In genomic region chr7:127513781-127514180, GRCm38 (mm10) we compare ENCODE assay signal across 8 mouse cellular contexts. TPM values are rescaled to one million over a fixed set of nuclear protein-coding genes. Genes with fewer than 3 reads are reported as not detected.
A peak's percentile ranks its signal among the peaks of the same experiment; 100 is the strongest.
DNase-seq lines count a peak whose midpoint lies in the region; ATAC-seq and TF ChIP-seq lines count a peak whose summit lies in the region.

No protein-coding gene starts in this region.

- 76% methylated on average over 3 of the region's 3 CpGs for WGBS in heart, embryonic 14.5 days
- 76% methylated on average over 3 of the region's 3 CpGs for WGBS in liver, embryonic 14.5 days (ENCODE audit: insufficient replicate concordance)

- TF ChIP-seq CTCF in liver, embryonic 14.5 days (IDR thresholded peaks at IDR 0.05; ENCODE audit: low read depth) = no peak

- peak overlapping the region; percentile 62 to 74 for H3K4me3 ChIP-seq in ES-E14 (ENCODE audit: insufficient read depth in 1 of 2, low read depth in 1 of 2, low read length in 2 of 2, poor library complexity in 1 of 2, severe bottlenecking in 1 of 2)
- peak overlapping the region in 1 of 2 experiments; percentile 85; a peak in 1 of 4 replicates for H3K4me3 ChIP-seq in heart, embryonic 14.5 days (ENCODE audit: control insufficient read depth in 1 of 2, insufficient read depth in 1 of 2, low read depth in 1 of 2, low read length in 2 of 2)
- H3K4me3 ChIP-seq in liver, embryonic 14.5 days (ENCODE audit: insufficient read depth in 1 of 2, low read depth in 2 of 2, low read length in 2 of 2) = peak overlapping the region; percentile 81 to 95; a peak in 2 of 4 replicates

- peaks cover 0 to 5% of the 10 kb centered on the region in 2 experiments; a peak in 3 of 4 replicates for H3K4me1 ChIP-seq in ES-E14 (ENCODE audit: control insufficient read depth in 2 of 2, insufficient read depth in 2 of 2, low read length in 2 of 2, poor library complexity in 1 of 2)
- H3K4me1 ChIP-seq in heart, embryonic 14.5 days (ENCODE audit: control insufficient read depth in 2 of 2, insufficient read depth in 2 of 2, low read length in 2 of 2) = peaks cover 0 to 17% of the 10 kb centered on the region in 2 experiments
- peaks cover 8 to 13% of the 10 kb centered on the region in 2 experiments for H3K4me1 ChIP-seq in liver, embryonic 14.5 days (replicated peaks; ENCODE audit: control insufficient read depth in 2 of 2, insufficient read depth in 2 of 2, low read length in 1 of 2)

- H3K36me3 ChIP-seq in ES-E14 (ENCODE audit: control insufficient read depth, insufficient read depth, low read length, poor library complexity, severe bottlenecking) = peaks cover 9% of the 10 kb centered on the region
- H3K36me3 ChIP-seq in heart, embryonic 14.5 days (ENCODE audit: control insufficient read depth, insufficient read depth, low read length) = peaks cover 52% of the 10 kb centered on the region
- H3K36me3 ChIP-seq in liver, embryonic 14.5 days (replicated peaks; ENCODE audit: control insufficient read depth, insufficient read depth, low read depth) = peaks cover 43% of the 10 kb centered on the region

- peak; percentile 24 to 79 for DNase-seq in adrenal gland, adult (ENCODE audit: inconsistent age in 2 of 2, low spot score in 1 of 2)
- DNase-seq in adrenal gland, postnatal 25 days = no peak
- no peak for DNase-seq in ES-E14 (ENCODE audit: low read depth, low spot score)
- DNase-seq in liver, embryonic 14.5 days (ENCODE audit: low read depth in 3 of 3, low spot score in 3 of 3) = no peak
- DNase-seq in right cerebral cortex, postnatal 36 days (ENCODE audit: low spot score in 2 of 2) = no peak
- DNase-seq in gastrocnemius, adult 18-20 months (ENCODE audit: low spot score) = no peak
- no peak for DNase-seq in lung, adult 18-20 months

- peak overlapping the region; percentile 54; the same call in 1 of the 2 replicates for H3K9ac ChIP-seq in ES-E14 (ENCODE audit: insufficient read depth, low read depth, low read length, poor library complexity, severe bottlenecking)
- peak overlapping the region; percentile 48 for H3K9ac ChIP-seq in heart, embryonic 14.5 days (ENCODE audit: low read length)
- peak overlapping the region; percentile 4 for H3K9ac ChIP-seq in liver, embryonic 14.5 days (replicated peaks)

- peak overlapping the region; percentile 68 for H3K4me2 ChIP-seq in heart, embryonic 14.5 days (ENCODE audit: low read length)
- H3K4me2 ChIP-seq in liver, embryonic 14.5 days (ENCODE audit: low read depth) = peak overlapping the region; percentile 86

- no peaks in the 10 kb centered on the region for H3K27me3 ChIP-seq in heart, embryonic 14.5 days (ENCODE audit: control insufficient read depth, insufficient read depth, low read length)
- no peaks in the 10 kb centered on the region for H3K27me3 ChIP-seq in liver, embryonic 14.5 days (ENCODE audit: control insufficient read depth, insufficient read depth, low read length)

- ATAC-seq in heart, embryonic 14.5 days (ENCODE audit: insufficient number of reproducible peaks, insufficient read depth, low FRiP score, low read depth) = no peak
- no peak for ATAC-seq in liver, embryonic 14.5 days (ENCODE audit: insufficient read depth)

- no peak for TF ChIP-seq EP300 in liver, embryonic 14.5 days (IDR thresholded peaks at IDR 0.05; ENCODE audit: low read depth)

- no peaks in the 10 kb centered on the region for H3K9me3 ChIP-seq in ES-E14 (ENCODE audit: control insufficient read depth, insufficient read depth, low read depth, low read length)
- H3K9me3 ChIP-seq in heart, embryonic 14.5 days (ENCODE audit: control insufficient read depth, low read length) = no peaks in the 10 kb centered on the region
- no peaks in the 10 kb centered on the region for H3K9me3 ChIP-seq in liver, embryonic 14.5 days (ENCODE audit: control insufficient read depth, low read length)

- in situ Hi-C loops in ES-E14 (cut with MboI; ENCODE audit: low sequenced_read_pairs in 2 of 2, unreplicated experiment in 2 of 2) = no loop called here

- H3K27ac ChIP-seq in ES-E14 (ENCODE audit: insufficient read depth, low read depth, low read length, poor library complexity, severe bottlenecking) = peak overlapping the region; percentile 75; the same call in 1 of the 2 replicates
- H3K27ac ChIP-seq in heart, embryonic 14.5 days (replicated peaks in 1 of 2; ENCODE audit: control insufficient read depth in 1 of 2, insufficient read depth in 1 of 2, low read depth in 2 of 2, low read length in 2 of 2) = peak overlapping the region; percentile 19 to 99; a peak in 3 of 4 replicates
- peak overlapping the region; percentile 36 for H3K27ac ChIP-seq in liver, embryonic 14.5 days

TF ChIP-seq in ES-E14, 5 proteins besides CTCF, POLR2A, EP300 and RAD21:
- TF ChIP-seq MAFK (IDR thresholded peaks at IDR 0.05; ENCODE audit: insufficient read depth, low read depth, low read length) (no peak), CHD2 (IDR thresholded peaks at IDR 0.05; ENCODE audit: low read depth, low read length) (no peak), ZNF384 (IDR thresholded peaks at IDR 0.05; ENCODE audit: low read depth, low read length) (no peak), ZC3H11A (IDR thresholded peaks at IDR 0.05; ENCODE audit: borderline replicate concordance, low read depth, low read length) (no peak), HCFC1 (IDR thresholded peaks at IDR 0.05; ENCODE audit: borderline replicate concordance, insufficient read depth, low read length) (no peak)

RNA-seq across cellular contexts. Expression of gene Srcap, which starts 2.0 kb away (rescaled TPM):
- 111 and 125 TPM in 2 replicates for total RNA-seq in adrenal gland, postnatal 25 days (2021)
- 50.7 and 52.0 TPM in 2 replicates for total RNA-seq in ES-E14 (2012; rRNA removed)
- polyA plus RNA-seq in heart, embryonic 14.5 days (2014; fragmentation: Nextera tagmentation; extraction: Ambion mirVana) = 40.1 and 40.4 TPM in 2 replicates
- 3.7 TPM in 2 replicates for polyA plus RNA-seq in liver, embryonic 14.5 days (2012; rRNA removed)
- polyA plus RNA-seq in liver, embryonic 14.5 days (2014; fragmentation: Nextera tagmentation; extraction: Ambion mirVana) = 10.3 and 14.7 TPM in 2 replicates
- 10 to 100 TPM; 46.5 to 46.6 TPM for total RNA-seq in gastrocnemius, adult 18-20 months (2021)

RNA-seq across cellular contexts. Expression of gene Gm42715, which starts 5.6 kb away (rescaled TPM):
- 21.7 and 31.3 TPM in 2 replicates for total RNA-seq in adrenal gland, postnatal 25 days (2021)
- total RNA-seq in ES-E14 (2012; rRNA removed) = 22.7 and 22.9 TPM in 2 replicates
- polyA plus RNA-seq in heart, embryonic 14.5 days (2014; fragmentation: Nextera tagmentation; extraction: Ambion mirVana) = 10.3 and 11.3 TPM in 2 replicates
- 5.2 and 6.0 TPM in 2 replicates for polyA plus RNA-seq in liver, embryonic 14.5 days (2012; rRNA removed)
- polyA plus RNA-seq in liver, embryonic 14.5 days (2014; fragmentation: Nextera tagmentation; extraction: Ambion mirVana) = 4.7 and 5.2 TPM in 2 replicates
- 1 to 10 TPM; 2.8 to 3.8 TPM for total RNA-seq in gastrocnemius, adult 18-20 months (2021)

RNA-seq across cellular contexts. Expression of gene Fbrs, which starts 34.8 kb away (rescaled TPM):
- total RNA-seq in adrenal gland, postnatal 25 days (2021) = 84.4 and 86.7 TPM in 2 replicates
- total RNA-seq in ES-E14 (2012; rRNA removed) = 11.1 and 13.4 TPM in 2 replicates
- 9.9 and 10.4 TPM in 2 replicates for polyA plus RNA-seq in heart, embryonic 14.5 days (2014; fragmentation: Nextera tagmentation; extraction: Ambion mirVana)
- polyA plus RNA-seq in liver, embryonic 14.5 days (2012; rRNA removed) = 7.3 and 9.8 TPM in 2 replicates
- 4.2 and 4.7 TPM in 2 replicates for polyA plus RNA-seq in liver, embryonic 14.5 days (2014; fragmentation: Nextera tagmentation; extraction: Ambion mirVana)
- total RNA-seq in gastrocnemius, adult 18-20 months (2021) = 10 to 100 TPM; 25.2 to 26.6 TPM

RNA-seq across cellular contexts. Expression of gene Tmem265, which starts 47.4 kb away (rescaled TPM):
- not detected in 2 replicates for total RNA-seq in adrenal gland, postnatal 25 days (2021)
- 5.0 TPM in 1 of 2 replicates, not detected in the other for total RNA-seq in ES-E14 (2012; rRNA removed)
- polyA plus RNA-seq in heart, embryonic 14.5 days (2014; fragmentation: Nextera tagmentation; extraction: Ambion mirVana) = 1.9 and 2.1 TPM in 2 replicates
- polyA plus RNA-seq in liver, embryonic 14.5 days (2012; rRNA removed) = 0.77 and 1.0 TPM in 2 replicates
- 1.4 and 1.7 TPM in 2 replicates for polyA plus RNA-seq in liver, embryonic 14.5 days (2014; fragmentation: Nextera tagmentation; extraction: Ambion mirVana)
- total RNA-seq in gastrocnemius, adult 18-20 months (2021) = not detected

RNA-seq across cellular contexts. Expression of gene Prr14, which starts 54.4 kb away (rescaled TPM):
- 62.4 and 63.3 TPM in 2 replicates for total RNA-seq in adrenal gland, postnatal 25 days (2021)
- total RNA-seq in ES-E14 (2012; rRNA removed) = 16.3 and 17.1 TPM in 2 replicates
- polyA plus RNA-seq in heart, embryonic 14.5 days (2014; fragmentation: Nextera tagmentation; extraction: Ambion mirVana) = 31.5 and 37.5 TPM in 2 replicates
- polyA plus RNA-seq in liver, embryonic 14.5 days (2012; rRNA removed) = 21.2 and 22.9 TPM in 2 replicates
- 20.3 and 23.2 TPM in 2 replicates for polyA plus RNA-seq in liver, embryonic 14.5 days (2014; fragmentation: Nextera tagmentation; extraction: Ambion mirVana)
- total RNA-seq in gastrocnemius, adult 18-20 months (2021) = 10 to 100 TPM; 16.5 to 19.4 TPM

Comparison
In these comparisons a context has a peak if more than half of its experiments do, and no peak if none do; other contexts are left out.
1. DNase-seq: peak in adrenal gland, adult (2 of 2); none in adrenal gland, postnatal 25 days (single experiment), ES-E14 (single experiment), liver, embryonic 14.5 days (0 of 3), right cerebral cortex, postnatal 36 days (0 of 2), gastrocnemius, adult 18-20 months (single experiment) and lung, adult 18-20 months (0 of 2).
2. H3K9ac ChIP-seq: peak in every context shown above with its lines; median percentile 54 in ES-E14; 48 in heart, embryonic 14.5 days; 4 in liver, embryonic 14.5 days.
3. Peak in every context shown above with its lines, with median percentiles within 50 percentile points of each other: H3K27ac ChIP-seq.